Mouse (Mus musculus): Measurements from ENCODE around the gene Heyl. TPM values are rescaled to one million over a fixed set of nuclear protein-coding genes. Genes with fewer than 3 reads are reported as not detected.
"Not testable (repeated sequence)": the region's sequence is repeated elsewhere in the genome, so short reads cannot be mapped to it uniquely, and the experiment has no call there.

Gene Heyl
- polyA plus RNA-seq, 1 experiment = 2.0 TPM

DNA sequence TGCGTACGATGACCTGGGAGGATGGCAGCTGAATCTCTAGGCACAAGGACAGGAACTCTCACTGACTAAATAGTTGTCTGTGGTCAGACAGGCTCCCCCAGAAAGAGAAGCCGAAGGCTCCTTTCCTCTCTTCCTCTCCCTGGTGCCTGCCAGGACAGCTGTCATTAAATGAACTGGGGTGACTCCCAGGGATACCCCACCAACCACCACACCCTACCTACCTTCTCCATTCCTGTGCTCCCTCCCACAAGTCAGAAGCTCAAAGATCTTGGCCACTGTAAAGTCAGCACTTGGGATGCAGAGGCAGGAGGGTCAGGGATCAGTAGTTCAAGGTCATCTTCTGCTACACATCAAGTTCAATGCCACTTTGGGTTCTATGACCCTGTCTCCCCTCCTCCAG is 515 bp upstream of the Heyl start:
- no peak for DNase-seq (ENCODE audit: low spot score)

GRCm38 (mm10) chr4:123235835-123236430 is 2.6 kb downstream of the Heyl start:
- no peak for DNase-seq (ENCODE audit: low spot score)

DNA sequence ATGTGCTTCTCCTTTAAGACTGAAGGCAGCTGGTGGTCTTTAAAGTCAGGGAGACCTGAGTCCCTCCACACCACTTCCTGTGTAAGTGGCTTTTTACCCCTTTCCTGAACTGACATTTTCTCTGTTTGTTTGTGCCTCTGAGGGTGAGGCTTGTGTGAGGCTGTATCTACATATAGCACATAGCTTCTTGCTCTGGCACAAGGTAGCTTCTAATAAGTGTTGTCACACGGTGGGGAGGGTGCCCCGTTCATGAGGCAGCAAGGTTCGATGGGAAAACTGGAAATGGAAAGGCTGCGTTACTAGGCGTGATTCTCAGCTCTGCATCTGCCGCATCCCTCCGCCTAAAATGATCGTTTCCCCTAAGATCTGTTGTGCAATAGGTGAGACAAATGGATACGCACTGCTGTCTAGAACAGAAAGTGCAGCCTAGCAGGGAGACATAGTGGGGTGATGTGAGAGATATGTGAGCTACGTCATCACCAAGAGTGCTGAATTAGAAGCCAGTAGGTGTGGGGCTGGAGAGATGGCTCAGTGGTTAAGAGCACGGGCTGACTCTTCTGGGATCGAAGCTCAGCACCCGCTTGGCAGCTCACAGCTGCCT is 3.2 kb downstream of the Heyl start:
- DNase-seq (ENCODE audit: low spot score) = no peak

DNA sequence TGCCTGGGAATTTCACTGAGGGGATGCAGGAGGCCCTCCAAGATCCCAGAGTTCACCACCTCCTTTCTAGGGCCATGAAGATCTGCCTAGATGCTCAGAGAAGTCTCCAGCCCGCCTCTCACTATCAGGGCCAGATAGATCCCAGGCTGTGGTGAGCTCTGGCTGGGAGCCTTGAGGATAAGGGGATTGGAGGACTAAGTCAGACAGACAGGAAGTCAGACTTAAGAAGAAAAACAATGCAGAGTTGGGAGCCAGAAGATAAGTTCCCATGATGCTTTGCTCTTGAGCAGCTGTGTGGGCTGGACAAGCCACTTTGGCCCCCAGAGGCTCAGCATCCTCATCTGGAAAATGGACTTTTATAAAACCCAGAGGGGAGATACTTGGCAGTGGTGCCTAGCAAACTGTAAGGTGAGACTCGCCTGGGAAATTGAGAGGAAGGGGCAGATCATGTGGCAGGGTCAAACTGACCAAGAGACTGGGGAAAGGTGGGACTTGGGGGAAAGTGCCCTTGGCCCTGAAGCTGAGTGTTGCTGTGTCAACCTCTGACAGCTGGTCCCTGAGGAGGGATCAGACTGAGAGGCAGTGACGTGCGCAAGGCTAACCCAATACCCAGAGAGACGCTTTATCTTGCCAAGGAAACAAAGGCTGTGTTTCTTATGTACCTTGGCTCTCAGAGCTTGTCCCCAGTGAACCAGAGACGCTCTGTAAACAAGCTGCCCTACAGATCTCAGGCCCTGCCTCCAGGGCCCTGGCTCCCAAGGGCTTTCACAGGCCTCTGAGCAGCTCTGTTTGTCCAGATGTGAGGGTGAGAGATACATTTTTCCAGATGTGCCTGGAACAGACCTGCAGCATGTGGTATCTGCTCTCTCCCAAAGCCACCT is 4.3 kb downstream of the Heyl start:
- no peak for DNase-seq (ENCODE audit: low spot score)

DNA sequence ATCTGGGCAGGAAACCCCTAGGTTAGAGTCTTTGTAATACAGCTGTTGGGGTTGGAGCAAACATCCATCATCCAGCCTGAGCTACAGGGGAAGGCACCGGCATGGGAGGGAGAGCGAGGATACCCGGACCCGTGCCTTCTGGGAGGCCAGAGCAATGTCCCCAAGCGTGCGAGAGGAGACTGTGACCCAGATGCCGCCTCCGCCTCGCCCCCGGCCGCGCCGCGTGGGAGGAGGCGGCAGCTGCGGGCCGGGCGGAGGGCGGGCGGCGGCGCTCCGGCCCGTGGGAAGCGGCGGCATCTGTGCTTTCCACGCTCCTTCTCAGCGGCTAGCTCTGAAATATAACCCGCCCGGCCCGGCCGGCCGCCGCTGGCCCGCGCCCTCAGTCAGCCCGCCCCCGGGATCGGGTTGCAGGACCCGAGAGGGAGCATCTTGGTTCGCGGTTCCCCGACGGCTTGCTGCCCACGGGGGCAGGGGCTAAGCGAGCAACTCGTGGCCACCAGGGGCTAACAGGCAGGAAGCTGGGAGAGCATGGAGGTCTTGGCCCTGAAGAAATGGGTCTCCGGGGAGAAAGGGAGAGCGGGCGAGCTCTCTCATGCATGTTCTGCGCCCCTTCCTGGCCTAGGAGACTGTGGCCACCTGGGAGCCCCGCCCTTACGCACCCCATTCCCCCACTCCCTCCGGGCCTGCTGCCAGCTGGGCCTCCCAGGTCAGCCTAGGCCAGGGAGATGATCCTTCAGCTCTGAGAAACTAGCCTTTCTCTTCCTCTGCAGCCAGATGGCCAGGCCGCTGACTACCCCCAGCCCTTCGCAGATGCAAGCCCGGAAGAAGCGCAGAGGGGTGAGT is 6.2 kb downstream of the Heyl start:
- DNase-seq (ENCODE audit: low spot score) = no peak

- DNase-seq (ENCODE audit: low spot score) = no peak
These were observed 12.9 kb downstream of the Heyl start for GRCm38 (mm10) chr4:123246221-123246620.

DNA sequence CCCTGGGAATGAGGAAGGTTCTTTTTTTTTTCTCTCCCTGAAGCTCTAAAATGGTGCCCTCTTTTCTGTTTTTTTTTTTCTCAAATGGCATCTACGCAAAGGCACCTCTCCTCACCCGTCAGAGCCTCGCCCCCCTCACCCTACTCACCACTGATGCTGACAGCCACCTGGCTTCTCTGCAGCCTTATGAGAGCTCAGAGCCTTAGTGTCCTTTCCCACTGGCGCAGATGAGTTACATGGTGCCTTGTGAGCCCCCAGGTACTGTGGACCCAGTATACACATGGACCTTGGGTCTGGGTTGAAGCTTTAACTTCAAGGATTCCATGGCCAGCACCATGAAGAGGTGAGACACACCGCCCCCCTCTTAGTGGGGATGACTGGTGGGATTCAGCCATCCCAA is 13.3 kb downstream of the Heyl start:
- no peak for DNase-seq (ENCODE audit: low spot score)

GRCm38 (mm10) chr4:123247147-123247880 is 14.0 kb downstream of the Heyl start:
- DNase-seq (ENCODE audit: low spot score) = no peak

DNA sequence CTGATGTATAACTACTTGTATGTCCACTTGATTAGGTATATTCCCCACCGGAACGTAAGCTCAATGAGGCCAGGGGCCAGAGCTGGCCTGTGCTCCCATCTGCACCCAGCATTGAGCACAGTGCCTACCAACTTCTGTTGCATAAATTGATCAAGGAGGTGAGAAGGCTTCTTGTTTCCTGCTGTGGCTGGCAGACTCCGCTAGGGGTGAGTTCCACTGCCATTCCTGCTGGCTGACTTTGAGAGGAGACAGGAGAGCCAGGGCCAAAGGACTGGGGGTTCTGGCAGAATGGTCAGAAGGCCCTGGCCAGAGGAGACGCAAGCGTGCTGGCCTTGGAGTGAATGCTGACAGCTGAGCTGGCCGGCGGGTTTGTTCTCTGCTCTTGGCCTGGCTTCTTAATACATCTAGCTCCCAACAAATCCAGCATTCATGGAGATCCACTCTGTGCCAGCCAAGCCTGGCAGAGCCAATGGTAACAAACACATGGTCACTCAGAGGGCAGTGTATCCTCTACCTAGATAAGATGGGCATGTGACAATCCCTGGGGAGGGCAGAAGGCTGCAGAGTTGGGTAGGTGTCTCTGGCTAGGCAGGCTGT is 15.7 kb downstream of the Heyl start:
- DNase-seq (ENCODE audit: low spot score) = no peak

DNA sequence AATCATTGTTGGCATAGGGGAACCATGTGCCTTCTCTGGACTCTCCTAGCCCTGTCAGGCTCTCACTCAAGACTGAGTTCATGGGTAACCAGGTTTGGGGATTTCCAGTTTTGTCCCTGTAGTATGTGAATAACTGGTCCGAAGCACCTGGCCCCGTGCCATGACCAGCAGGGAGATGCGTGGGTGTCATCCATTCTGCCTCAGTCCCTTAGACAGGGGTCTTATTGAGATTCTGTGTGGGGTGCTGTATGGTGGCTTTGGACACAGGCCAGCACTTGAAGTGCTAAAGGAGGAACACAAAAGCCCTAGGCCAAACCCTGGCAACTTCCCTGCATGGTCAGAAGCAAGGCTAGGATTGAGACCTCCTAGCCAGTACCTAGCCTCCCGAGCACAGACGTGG is 18.9 kb downstream of the Heyl start:
- DNase-seq (ENCODE audit: low spot score) = no peak

DNA sequence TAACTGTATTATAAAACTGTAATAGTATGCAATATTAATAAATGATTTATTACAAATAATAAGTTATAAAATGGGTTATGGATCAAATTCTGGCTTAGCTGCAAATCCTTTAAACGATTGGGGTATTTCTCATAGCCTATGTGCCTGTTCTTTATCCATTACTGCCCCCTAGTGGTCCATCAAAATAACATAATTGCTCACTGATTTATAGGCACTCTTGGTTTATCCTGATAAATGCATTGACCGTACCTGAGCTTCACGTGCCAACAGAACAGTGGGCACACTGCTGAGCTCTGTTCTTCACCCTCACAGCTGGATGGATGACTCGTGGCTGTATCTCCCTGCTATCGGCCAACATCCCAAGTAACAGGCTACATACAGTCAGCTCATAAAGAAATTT is 21.3 kb downstream of the Heyl start:
- DNase-seq (ENCODE audit: low spot score) = no peak

DNA sequence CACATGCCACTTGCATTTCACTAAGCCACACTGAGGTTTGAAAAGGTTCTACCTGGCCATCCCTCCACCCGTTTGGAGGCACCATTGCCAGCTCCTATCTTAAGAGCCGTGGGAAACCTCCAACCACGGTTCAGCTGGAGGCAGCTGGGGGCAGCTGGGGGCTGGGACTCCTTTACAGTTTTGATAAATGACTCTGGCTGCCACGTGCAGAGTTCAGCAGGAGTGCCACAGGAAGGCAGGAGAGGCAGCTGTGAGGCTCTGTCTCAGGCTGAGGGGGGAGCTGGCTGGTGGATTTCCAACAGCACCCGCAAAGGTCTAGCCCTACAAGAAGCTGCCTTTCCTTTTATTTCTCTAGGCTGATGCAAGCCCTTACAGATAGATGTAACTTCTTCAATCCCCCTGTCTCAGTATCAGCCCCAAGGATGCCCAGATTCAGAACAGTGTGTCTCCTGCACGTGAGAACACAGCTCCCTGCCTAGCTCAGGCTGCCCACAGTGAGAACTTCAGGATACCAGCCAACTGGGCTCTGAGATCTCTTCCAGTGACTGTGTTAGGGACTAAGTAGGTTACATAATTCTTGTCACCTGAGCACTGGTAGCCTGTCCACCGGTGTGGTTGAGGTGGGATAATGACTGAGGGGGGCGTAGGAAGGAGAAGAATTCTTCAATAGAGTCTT is 26.9 kb downstream of the Heyl start:
- DNase-seq (ENCODE audit: low spot score) = no peak

DNA sequence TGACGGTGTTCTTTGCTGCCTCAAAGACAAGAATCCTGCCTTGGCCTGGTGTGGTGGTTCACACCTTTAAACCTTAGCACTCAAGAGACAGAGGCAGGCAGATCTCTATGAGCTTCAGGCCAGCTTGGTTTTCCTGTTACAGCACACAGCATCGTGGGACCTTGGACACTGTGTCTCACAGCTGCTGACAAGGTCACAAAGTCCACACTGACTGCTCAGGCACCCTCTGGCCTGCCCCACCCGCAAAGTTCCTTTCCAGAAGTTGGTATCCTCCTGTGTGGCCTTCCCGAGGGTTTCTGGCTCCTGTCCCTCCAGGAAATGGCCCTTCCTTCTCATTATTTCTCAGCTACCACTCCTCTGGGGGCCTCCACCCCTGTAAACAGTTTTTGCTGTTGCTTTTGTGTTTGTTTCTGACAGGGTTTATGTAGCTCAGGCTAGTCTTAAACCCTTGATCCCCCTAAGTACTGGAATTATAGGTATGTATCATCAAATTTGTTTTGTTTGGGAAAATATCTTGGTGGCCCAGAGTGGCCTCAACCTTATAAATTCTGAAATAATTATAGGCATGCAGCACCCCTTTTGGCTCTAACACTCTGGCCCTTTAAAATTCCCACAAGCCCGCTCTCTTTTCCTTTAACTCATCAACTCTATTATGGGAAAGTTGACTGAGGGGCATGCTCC is 28.5 kb downstream of the Heyl start, which contains the start of gene Pabpc4:
Pabpc4 (plus strand) TSS at position 631 of the 681 bp plus-strand sequence.
- no peak for DNase-seq (ENCODE audit: low spot score)

DNA sequence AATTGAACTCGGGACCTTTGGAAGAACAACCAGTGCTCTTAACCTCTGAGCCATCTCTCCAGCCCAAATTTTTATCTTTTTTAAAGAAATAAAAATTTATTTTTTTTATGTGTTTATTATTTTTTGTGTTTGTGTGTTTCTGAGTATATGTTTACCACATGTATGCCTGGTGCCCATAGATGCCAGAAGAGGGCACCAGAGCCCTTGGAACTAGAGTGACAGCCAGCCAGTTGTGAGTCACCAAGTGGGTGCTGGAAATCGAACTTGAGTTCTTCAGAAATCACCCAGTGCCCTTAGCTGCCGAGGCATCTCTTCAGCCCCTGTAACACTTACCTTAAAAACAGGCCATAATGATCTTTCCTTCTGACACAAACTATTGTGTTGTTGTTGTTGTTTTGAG is 37.7 kb downstream of the Heyl start:
- DNase-seq (ENCODE audit: low spot score) = no peak

GRCm38 (mm10) chr4:123280117-123280516 is 46.8 kb downstream of the Heyl start:
- no peak for DNase-seq (ENCODE audit: low spot score)

- DNase-seq (ENCODE audit: low spot score) = peak; percentile 89
These were observed 49.1 kb downstream of the Heyl start for GRCm38 (mm10) chr4:123282500-123282899.

DNA sequence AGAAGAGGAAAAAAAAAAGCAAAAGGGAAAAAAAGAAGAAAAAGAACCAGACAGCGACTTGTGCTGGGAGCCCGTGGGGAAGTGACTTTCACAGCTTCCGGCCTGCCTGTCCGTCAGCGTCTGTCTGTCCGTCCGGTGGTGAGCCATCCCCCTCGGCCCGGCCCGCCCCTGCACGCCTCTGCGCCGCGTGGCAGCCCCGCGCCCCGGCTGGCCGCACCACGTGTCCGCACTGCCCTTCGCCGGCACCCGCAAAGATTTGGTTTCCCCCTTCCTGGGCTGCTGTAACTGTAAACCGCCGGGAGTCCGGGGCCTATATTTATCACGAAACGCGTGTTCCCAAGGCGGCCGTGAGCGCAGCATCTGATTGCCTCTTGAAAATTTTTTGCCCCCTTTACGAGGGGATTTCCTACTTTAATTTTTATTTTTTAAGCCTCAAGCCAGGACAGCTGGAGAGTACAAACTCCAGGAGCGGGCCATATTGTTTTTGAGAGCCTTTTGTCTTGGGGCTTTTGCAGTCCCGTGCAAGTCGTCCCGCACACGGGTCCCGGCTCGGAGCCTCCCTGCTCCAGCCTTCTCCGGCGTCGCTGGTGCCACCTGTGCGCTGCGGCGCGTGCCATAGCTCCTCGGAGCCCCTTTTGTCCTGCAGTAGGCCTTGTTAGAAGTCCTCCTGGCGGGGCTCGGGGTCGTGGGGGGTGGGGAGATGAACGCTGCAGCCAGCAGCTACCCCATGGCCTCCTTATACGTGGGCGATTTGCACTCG is 49.7 kb downstream of the Heyl start:
- DNase-seq (ENCODE audit: low spot score) = not testable (repeated sequence)

GRCm38 (mm10) chr4:123283675-123284064 is 50.3 kb downstream of the Heyl start:
- not testable (repeated sequence) for DNase-seq (ENCODE audit: low spot score)
